Mouse (Mus musculus) bone marrow, adult 2 months (tissue): ENCODE data around the gene Lin28b. TPM values are rescaled to one million over a fixed set of nuclear protein-coding genes. Genes with fewer than 3 reads are reported as not detected.

Experiments
- H3K27ac ChIP-seq: fragments of 200-500 bp; 2 replicates; pipeline ENCODE4 v1.5.1; 2012; ENCODE audit warnings: low read depth, mild to moderate bottlenecking, control low read depth, inconsistent platforms, low read length; ENCODE audit not compliant: control insufficient read depth, poor library complexity, insufficient read depth
- H3K4me1 ChIP-seq: fragments of 200-500 bp; 2 replicates; pipeline ENCODE4 v1.6.1; 2011; ENCODE audit warnings: low read length; ENCODE audit not compliant: control insufficient read depth, insufficient read depth
- H3K4me3 ChIP-seq: fragments of 200-500 bp; replicated peaks from 2 replicates; pipeline ENCODE3; 2011; ENCODE audit warnings: mild to moderate bottlenecking, low read depth, low read length, control low read depth; ENCODE audit not compliant: control insufficient read depth
- CTCF ChIP-seq: fragments of 200-500 bp; IDR thresholded peaks from 2 replicates; pipeline ENCODE4 v1.5.1; 2011; ENCODE audit warnings: low read length, control low read depth; ENCODE audit not compliant: control insufficient read depth, insufficient read depth
- POLR2A ChIP-seq: fragments of 200-500 bp; IDR thresholded peaks from 2 replicates; pipeline ENCODE4 v1.6.1; 2011; ENCODE audit warnings: low read depth, mild to moderate bottlenecking, control low read depth, low read length, borderline replicate concordance; ENCODE audit not compliant: control insufficient read depth
- WGBS: fragments of 180-500 bp; shearing (Covaris S2); methylation state at CpG from one replicate; pipeline ENCODE4 v1.1.7; 2018; 5-methylcytosine and 5-hydroxymethylcytosine counted together
- polyA plus RNA-seq: library from polyadenylated mRNA; stranded (reverse); fragments of >200 nt; gene quantifications from 2 replicates; pipeline ENCODE4 v1.2.4, GENCODE M21; 2011; ENCODE audit warnings: low replicate concordance; ENCODE audit not compliant: missing spikeins, insufficient read depth, insufficient read length

Gene Lin28b
- polyA plus RNA-seq, 1 experiment = 0.40 TPM

GRCm38 (mm10) chr10:45345217-45345616 lies 141.0 kb downstream of the Lin28b start:
- TF ChIP-seq CTCF = no peak
- no peak for TF ChIP-seq POLR2A
- Histone ChIP-seq H3K27ac (no peak overlapping the region), H3K4me1 (no peaks in the 10 kb centered on the region), H3K4me3 (no peak overlapping the region)
- WGBS = 80% methylated on average over 9 of the region's 9 CpGs

- 73% methylated on average over 4 of the region's 4 CpGs for WGBS
- Histone ChIP-seq H3K4me3 (no peak overlapping the region), H3K27ac (no peak overlapping the region), H3K4me1 (no peaks in the 10 kb centered on the region)
- TF ChIP-seq POLR2A (no peak), CTCF (no peak)
Measured at GRCm38 (mm10) chr10:45344381-45344780, 141.8 kb downstream of the Lin28b start.

GRCm38 (mm10) chr10:45339106-45339505 lies 147.1 kb downstream of the Lin28b start:
- WGBS = 80% methylated on average over 7 of the region's 7 CpGs
- Histone ChIP-seq H3K4me3 (no peak overlapping the region), H3K27ac (no peak overlapping the region), H3K4me1 (no peaks in the 10 kb centered on the region)
- TF ChIP-seq POLR2A = no peak
- TF ChIP-seq CTCF = no peak

DNA sequence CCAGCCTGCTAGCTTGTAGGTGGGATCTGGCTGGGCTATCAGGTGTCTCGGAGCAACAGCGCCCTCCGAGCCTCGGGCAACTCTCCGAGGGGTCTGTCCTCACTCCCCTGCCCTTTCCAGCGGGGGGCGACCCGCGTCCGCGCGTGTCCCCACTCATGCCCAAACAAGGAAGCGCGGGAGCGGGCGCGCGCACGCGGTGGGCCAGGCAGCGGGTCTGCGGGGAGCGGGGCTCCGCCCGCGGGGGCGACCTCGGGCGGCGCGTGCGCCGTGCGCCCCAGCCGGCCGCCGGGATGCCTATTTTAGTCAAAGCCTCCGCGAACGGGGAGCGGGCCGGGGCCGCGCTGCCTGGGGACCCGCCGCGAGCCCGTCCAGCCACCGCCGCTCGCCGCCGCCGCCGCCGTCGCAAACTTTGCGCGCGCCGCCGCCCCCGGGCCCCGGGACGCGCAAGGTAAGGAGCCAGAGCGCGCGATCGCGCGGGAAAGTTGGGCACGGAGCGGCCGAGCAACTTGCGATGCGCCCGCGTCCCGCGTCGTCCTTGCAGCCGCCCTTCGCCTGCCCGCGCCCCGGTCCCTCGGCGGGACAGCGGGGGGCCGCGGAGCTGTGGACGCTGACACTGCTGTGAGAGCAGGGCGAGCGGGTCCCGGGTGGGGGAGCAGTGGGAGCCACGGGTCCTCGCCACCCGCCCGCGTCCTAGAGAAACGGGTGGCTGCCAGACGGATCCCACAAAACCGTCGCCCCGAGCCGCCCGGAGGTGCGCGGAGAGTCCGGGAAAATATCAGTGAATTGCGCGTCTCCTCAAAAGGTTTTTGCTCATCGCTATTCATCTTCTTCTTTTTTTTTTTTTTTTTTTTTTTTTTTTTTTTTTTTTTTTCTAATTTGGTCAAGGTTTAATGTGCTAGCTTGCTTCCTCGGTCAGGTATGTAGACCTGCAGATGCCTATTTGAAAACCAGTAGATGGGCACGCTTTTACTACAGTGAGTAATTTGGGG lies 150.5 kb downstream of the Lin28b start, which contains the start of gene Bves:
TSS of gene Bves (plus strand) at position 339 of the 989 bp plus-strand sequence.
- Histone ChIP-seq H3K4me1 (no peaks in the 10 kb centered on the region), H3K27ac (no peak within 1 kb of the TSS), H3K4me3 (no peak within 1 kb of the TSS)
- WGBS = 3% methylated on average over 112 of the region's 116 CpGs
- TF ChIP-seq POLR2A = no peak
- no peak for TF ChIP-seq CTCF

DNA sequence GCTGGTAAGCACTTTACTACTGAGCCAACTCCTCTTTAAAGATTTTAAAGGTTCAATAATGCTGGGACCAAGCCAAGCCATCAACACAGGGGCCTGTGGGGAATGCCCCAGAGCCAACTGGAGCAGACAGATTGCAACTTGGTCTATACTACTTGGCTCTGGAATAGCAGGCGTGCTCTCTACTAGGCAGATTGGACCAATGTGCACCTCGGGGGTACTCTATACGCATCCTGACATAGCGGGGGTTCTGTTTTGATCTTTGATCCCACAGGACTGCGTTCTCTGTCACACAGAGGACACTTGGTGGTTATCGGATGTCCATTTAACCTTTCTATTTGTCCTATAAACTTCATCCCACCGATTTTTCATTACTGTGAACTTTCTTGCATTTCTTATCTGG lies 151.3 kb downstream of the Lin28b start:
- TF ChIP-seq POLR2A = no peak
- TF ChIP-seq CTCF = no peak
- no peak overlapping the region for H3K4me3 ChIP-seq

DNA sequence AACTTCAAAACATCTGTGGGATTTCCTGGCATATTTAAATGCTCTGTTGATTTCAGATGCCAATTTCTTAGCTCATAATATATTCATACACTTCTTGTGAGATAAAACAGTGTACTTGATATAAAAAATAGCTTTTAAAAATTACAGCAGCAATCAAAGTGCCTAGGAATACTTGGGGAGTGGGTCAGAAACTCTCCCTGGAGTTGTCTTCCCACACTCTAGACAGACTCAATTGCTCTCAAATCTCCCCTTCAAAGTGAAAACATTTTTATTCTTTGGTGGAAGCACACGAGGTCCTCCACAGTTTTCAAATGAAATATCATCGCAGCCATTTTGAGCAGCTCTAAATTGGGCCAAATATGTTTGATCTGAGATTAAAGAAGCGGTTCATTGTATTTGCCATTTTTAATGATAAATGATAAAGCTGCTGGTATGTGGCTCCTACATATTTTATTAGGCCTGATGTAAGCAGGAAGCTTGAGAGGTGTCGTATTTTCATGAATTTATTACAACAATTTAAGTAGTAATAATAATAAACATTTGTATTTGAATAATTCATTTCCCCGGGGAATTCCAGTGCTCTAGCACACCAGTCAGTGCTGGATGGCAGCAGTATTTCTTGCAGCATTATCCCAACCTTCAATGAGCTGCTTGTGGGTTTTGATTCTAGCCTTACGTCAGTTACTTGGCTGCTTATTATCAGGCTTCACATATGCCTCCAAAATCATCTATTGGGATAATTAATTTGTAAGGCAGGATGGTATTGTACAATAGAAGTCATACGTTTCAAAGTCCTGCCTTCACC lies 157.8 kb downstream of the Lin28b start:
- Histone ChIP-seq H3K4me3 (no peak overlapping the region), H3K4me1 (no peaks in the 10 kb centered on the region), H3K27ac (no peak overlapping the region)
- 76% methylated on average over 7 of the region's 7 CpGs for WGBS
- no peak for TF ChIP-seq CTCF
- no peak for TF ChIP-seq POLR2A

More for the DNA sequence above, 151.3 kb downstream of the Lin28b start:
- WGBS = 44% methylated on average over 7 of the region's 7 CpGs
- Histone ChIP-seq H3K4me1 (no peaks in the 10 kb centered on the region), H3K27ac (no peak overlapping the region)

Other genes with a start within 250 kb of the Lin28b start
- gene Bves, start 150.6 kb downstream of the Lin28b start, polyA plus RNA-seq = 1.3 TPM in 1 of 2 replicates, not detected in the other
- gene Hace1, start 91.4 kb upstream of the Lin28b start, polyA plus RNA-seq = 25.5 and 29.1 TPM in 2 replicates